Mouse (Mus musculus): ENCODE data around the gene Aunip.
"Not testable (repeated sequence)": the region's sequence is repeated elsewhere in the genome, so short reads cannot be mapped to it uniquely, and the experiment has no call there.

Aunip gene

GRCm38 (mm10) chr4:134485151-134485900, 25.5 kb upstream of the Aunip start:
- DNase-seq (ENCODE audit: low read depth) = no peak

GRCm38 (mm10) chr4:134488211-134488610, 22.6 kb upstream of the Aunip start:
- DNase-seq (ENCODE audit: low read depth) = no peak

- DNase-seq (ENCODE audit: low read depth) = no peak
Measured at GRCm38 (mm10) chr4:134489986-134490665, 20.7 kb upstream of the Aunip start.

- no peak for DNase-seq (ENCODE audit: low read depth)
Measured at GRCm38 (mm10) chr4:134491716-134492115, 19.1 kb upstream of the Aunip start.

- not testable (repeated sequence) for DNase-seq (ENCODE audit: low read depth)
Measured at GRCm38 (mm10) chr4:134494161-134494560, 16.6 kb upstream of the Aunip start.

- DNase-seq (ENCODE audit: low read depth) = peak; percentile 93
Measured at GRCm38 (mm10) chr4:134494780-134495545, 15.8 kb upstream of the Aunip start.

- DNase-seq (ENCODE audit: low read depth) = no peak
Measured at GRCm38 (mm10) chr4:134495546-134495923, 15.3 kb upstream of the Aunip start.

GRCm38 (mm10) chr4:134496595-134497210, 14.1 kb upstream of the Aunip start, which contains the start of gene Paqr7:
Gene Paqr7 (plus strand): TSS chr4:134496697.
- DNase-seq (ENCODE audit: low read depth) = peak; percentile 70

GRCm38 (mm10) chr4:134497223-134497622, 13.6 kb upstream of the Aunip start:
- no peak for DNase-seq (ENCODE audit: low read depth)

- no peak for DNase-seq (ENCODE audit: low read depth)
Measured at GRCm38 (mm10) chr4:134497986-134498731, 12.6 kb upstream of the Aunip start.

- DNase-seq (ENCODE audit: low read depth) = not testable (repeated sequence)
Measured at GRCm38 (mm10) chr4:134498983-134499382, 11.8 kb upstream of the Aunip start.

- DNase-seq (ENCODE audit: low read depth) = no peak
Measured at GRCm38 (mm10) chr4:134501095-134501494, 9.7 kb upstream of the Aunip start.

- DNase-seq (ENCODE audit: low read depth) = no peak
Measured at GRCm38 (mm10) chr4:134503686-134504357, 7.0 kb upstream of the Aunip start.

- DNase-seq (ENCODE audit: low read depth) = no peak
Measured at GRCm38 (mm10) chr4:134505303-134505789, 5.5 kb upstream of the Aunip start.

GRCm38 (mm10) chr4:134505966-134506594, 4.7 kb upstream of the Aunip start:
- DNase-seq (ENCODE audit: low read depth) = no peak

GRCm38 (mm10) chr4:134506713-134507112, 4.1 kb upstream of the Aunip start:
- no peak for DNase-seq (ENCODE audit: low read depth)

- DNase-seq (ENCODE audit: low read depth) = no peak
Measured at GRCm38 (mm10) chr4:134510396-134510795, 403 bp upstream of the Aunip start.

- peak; percentile 32 for DNase-seq (ENCODE audit: low read depth)
Measured at GRCm38 (mm10) chr4:134511730-134512129, 931 bp downstream of the Aunip start.

- peak; percentile 75 for DNase-seq (ENCODE audit: low read depth)
Measured at GRCm38 (mm10) chr4:134512798-134513197, 2.0 kb downstream of the Aunip start.

GRCm38 (mm10) chr4:134514309-134514930, 3.6 kb downstream of the Aunip start:
- DNase-seq (ENCODE audit: low read depth) = no peak

Measured in induced T-regulatory cell, adult 2 months (primary cell).